Mouse (Mus musculus) CH12.LX (cell line): ENCODE results near the gene Slc44a4.

ENCODE experiments used
- CTCF ChIP-seq, 2 experiments: IDR thresholded peaks in 1 of 2; conservative IDR thresholded peaks in 1 of 2; 2 replicates each; pipeline ENCODE4 v1.5.1; 2011 to 2012; ENCODE audit warnings: low read depth in 2 of 2, low read length in 2 of 2, improper control_type of control experiment in 1 of 2, inconsistent platforms in 1 of 2, mild to moderate bottlenecking in 1 of 2, moderate library complexity in 1 of 2
- EP300 ChIP-seq: IDR thresholded peaks from 2 replicates; pipeline ENCODE4 v1.6.1; 2011; ENCODE audit warnings: low read length, improper control_type of control experiment
- HCFC1 ChIP-seq: IDR thresholded peaks from 2 replicates; pipeline ENCODE4 v1.6.1; 2012; ENCODE audit warnings: low read depth, mild to moderate bottlenecking, inconsistent platforms, low read length, improper control_type of control experiment
- JUN ChIP-seq: IDR thresholded peaks from 2 replicates; pipeline ENCODE4 v1.6.1; 2011; ENCODE audit warnings: low read depth, mild to moderate bottlenecking, low read length, improper control_type of control experiment, moderate library complexity; ENCODE audit not compliant: insufficient read depth

DNA sequence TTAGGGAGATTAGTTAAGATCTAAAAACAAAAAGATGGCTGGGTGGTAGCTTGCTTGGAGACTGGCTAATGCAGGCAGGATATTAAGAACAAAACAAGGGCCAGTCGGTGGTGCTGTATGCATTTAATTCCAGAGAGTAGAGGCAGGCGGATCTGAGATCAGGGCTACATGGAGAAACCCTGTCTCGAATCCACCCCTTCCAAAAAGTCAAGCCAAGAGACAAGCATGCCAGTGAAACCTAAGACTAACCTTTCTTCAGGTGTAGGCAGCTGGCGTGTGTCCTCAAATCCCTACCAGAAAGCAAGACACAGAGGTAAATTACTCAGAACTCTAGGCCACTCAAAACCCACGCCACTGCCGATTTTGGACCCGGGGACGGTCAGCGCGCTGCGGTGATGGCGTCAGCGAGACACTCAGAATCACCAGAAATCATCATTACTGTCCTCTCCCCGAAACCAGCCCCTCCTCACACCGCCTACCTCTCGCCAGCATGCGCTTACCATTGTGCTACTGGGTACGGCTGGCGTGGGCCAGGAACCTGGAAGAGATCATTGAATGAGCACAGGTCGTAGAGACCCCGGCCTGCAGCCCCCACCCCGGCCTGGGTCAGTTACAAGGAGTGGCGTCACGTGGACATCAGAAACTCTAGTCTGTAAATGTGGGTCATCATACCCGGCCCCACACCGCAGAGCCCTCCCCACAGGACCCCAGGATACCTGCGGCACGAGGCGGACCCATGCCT, 37.5 kb downstream of the Slc44a4 start:
- TF ChIP-seq CTCF (conservative IDR thresholded peaks at IDR 0.05 in 1 of 2, IDR thresholded peaks at IDR 0.05 in 1 of 2; ENCODE audit: low read depth in 2 of 2, low read length in 2 of 2) (no peak), JUN (no peak), HCFC1 (no peak), EP300 (no peak)
